Mouse (Mus musculus): ENCODE results near the gene Dusp10. TPM values are rescaled to one million over a fixed set of nuclear protein-coding genes. Genes with fewer than 3 reads are reported as not detected.

Dusp10 gene
- polyA plus RNA-seq, 1 experiment: 16.4 TPM

DNA sequence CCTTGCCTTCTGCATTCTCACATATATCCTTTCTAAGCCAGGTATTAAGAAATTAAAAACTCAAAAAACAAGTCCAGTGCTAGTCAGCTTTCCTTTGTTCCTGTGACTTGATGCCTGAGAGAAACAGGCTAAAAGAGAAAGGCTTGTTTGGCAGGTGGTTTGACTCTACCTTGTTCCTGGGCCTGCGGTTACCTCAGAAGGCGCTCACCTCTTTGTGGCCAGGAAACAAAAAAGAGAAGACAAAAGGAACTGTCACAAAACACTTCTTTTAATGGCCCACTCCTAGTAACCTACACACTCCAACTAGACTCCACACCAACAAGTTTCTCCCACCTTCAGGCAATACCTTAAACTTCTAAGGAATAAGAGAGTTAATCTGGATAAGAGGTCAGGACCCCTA, 11.5 kb downstream of the Dusp10 start:
- TF ChIP-seq POLR2A (IDR thresholded peaks at IDR 0.05; ENCODE audit: borderline replicate concordance, extremely low read depth, low read depth, low read length) (no peak), CTCF (IDR thresholded peaks at IDR 0.05; ENCODE audit: insufficient read depth, low read length) (no peak)
- Histone ChIP-seq H3K4me3 (replicated peaks; ENCODE audit: extremely low read depth, low read depth, low read length) (no peak overlapping the region), H3K4me1 (ENCODE audit: control insufficient read depth, insufficient read depth, low read length) (no peaks in the 10 kb centered on the region)
- DNase-seq: no peak
- 92% methylated on average over 2 of the region's 2 CpGs for WGBS

DNA sequence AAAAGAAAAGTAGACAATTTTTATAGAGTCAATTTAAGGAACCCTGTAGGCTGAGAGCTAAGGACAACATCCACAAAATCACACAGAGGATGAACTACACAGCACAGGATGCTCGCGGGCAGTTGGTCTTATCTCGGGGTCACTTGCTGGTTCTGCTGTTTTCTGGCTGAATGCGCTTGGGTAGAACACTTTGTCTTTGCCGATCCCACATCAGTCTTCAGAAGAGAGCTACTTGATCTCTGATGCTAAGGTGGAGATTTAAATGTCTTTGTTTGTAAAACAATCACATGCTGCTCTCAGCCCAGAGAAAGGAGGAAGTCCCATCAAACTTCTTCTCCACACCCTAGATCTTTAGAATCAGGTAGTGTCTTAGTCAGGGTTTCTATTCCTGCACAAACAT, 12.0 kb downstream of the Dusp10 start:
- WGBS: 86% methylated on average over 5 of the region's 5 CpGs
- Histone ChIP-seq H3K4me3 (replicated peaks; ENCODE audit: extremely low read depth, low read depth, low read length) (no peak overlapping the region), H3K4me1 (ENCODE audit: control insufficient read depth, insufficient read depth, low read length) (no peaks in the 10 kb centered on the region)
- DNase-seq: no peak
- no peak for TF ChIP-seq CTCF (IDR thresholded peaks at IDR 0.05; ENCODE audit: insufficient read depth, low read length)
- no peak for TF ChIP-seq POLR2A (IDR thresholded peaks at IDR 0.05; ENCODE audit: borderline replicate concordance, extremely low read depth, low read depth, low read length)

DNA sequence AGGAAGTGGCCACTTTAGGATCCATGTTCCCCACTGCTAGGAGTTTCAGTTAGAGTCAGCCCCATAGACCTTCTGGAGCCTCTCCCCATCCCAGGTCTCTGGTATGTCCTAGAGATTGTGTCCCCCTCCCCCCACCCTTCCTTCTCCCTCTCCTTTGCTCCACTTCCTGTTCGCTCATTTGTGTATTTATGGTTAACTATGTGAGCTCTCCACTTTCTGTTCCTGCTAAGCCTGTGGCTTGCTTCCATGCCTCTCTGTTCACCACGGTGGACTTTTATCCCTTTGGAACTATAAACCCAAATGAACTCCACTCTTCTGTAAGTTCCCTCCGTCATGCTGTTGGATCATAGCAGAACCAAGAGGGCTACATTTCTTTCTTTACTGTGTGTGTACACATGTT, 13.9 kb downstream of the Dusp10 start:
- H3K4me3 ChIP-seq (replicated peaks; ENCODE audit: extremely low read depth, low read depth, low read length): no peak overlapping the region
- DNase-seq: no peak
- no peak for TF ChIP-seq POLR2A (IDR thresholded peaks at IDR 0.05; ENCODE audit: borderline replicate concordance, extremely low read depth, low read depth, low read length)
- no peak for TF ChIP-seq CTCF (IDR thresholded peaks at IDR 0.05; ENCODE audit: insufficient read depth, low read length)
- no peaks in the 10 kb centered on the region for H3K4me1 ChIP-seq (ENCODE audit: control insufficient read depth, insufficient read depth, low read length)
- WGBS: 63% methylated on average over 3 of the region's 3 CpGs

DNA sequence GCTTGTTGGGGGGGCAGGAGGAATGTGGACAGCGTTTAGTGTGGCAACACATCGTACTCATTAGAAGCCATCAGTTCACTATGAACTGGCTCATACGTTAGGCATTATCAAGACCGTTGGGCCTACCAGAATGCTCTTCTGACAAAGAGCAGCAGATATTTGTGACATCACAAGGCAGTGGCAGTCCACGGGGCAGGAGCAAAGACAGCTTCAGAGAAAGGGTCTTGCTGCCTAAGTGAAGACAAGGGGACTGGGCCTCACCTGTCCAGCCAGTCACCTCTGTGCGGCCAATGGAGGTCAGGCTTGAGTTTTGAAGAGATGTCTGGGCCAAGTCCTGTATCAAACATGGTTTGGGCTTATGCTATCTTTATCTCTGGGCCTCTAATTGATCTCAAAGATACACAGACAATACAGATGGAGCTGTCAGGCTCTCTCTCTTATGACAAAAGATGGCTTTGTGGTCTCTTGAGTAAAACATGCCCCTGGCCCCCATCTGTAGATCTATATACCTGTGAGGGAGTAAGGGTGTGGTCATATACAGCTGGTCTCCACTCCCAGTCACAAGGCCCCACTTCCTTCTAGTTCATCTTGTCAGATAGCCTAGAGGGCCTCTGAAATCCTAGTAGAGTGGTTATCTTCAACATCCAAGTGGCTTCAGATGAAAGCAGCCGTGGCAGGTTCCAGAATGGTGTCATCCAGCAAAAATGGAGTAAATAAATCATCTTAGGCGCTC, 17.1 kb downstream of the Dusp10 start:
- 93% methylated on average over 8 of the region's 8 CpGs for WGBS
- TF ChIP-seq CTCF (IDR thresholded peaks at IDR 0.05; ENCODE audit: insufficient read depth, low read length): no peak
- TF ChIP-seq POLR2A (IDR thresholded peaks at IDR 0.05; ENCODE audit: borderline replicate concordance, extremely low read depth, low read depth, low read length): no peak
- DNase-seq: no peak
- Histone ChIP-seq H3K4me1 (ENCODE audit: control insufficient read depth, insufficient read depth, low read length) (no peaks in the 10 kb centered on the region), H3K4me3 (replicated peaks; ENCODE audit: extremely low read depth, low read depth, low read length) (no peak overlapping the region)

DNA sequence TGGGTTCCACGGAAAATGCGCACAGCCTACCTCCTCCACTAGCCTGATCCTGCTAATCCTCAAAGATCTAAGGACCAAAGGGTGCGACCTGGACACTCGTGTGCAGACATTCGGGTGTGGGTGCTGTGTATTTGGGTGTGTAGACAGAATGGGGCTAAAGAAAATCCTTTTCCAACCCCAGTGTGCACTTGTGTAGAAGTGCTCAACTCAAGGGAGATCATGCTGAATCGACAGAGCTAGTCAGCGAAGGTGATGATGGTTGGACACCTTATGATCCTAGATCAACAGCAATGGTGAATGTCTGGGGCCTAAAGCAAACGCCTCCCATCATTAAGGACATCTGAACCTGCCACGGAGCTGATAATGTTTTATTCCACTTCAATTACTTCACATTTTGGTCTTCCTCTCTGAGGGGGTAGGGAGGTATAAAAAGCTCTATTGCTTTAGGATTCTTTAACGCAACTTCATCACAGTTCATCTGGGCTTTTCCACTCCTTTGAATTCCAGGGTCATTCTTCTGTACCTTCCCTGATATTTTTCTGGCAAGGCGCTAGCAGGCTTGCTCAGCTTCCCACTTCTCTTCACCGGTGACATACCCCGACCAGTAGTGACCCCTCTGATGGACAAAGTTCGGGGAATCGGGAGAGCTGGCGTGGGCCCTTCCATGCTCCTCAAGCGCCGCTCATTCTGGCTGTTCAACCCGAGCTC, 19.7 kb downstream of the Dusp10 start:
- Histone ChIP-seq H3K4me1 (ENCODE audit: control insufficient read depth, insufficient read depth, low read length) (no peaks in the 10 kb centered on the region), H3K4me3 (replicated peaks; ENCODE audit: extremely low read depth, low read depth, low read length) (peak overlapping the region; percentile 57)
- no peak for DNase-seq
- no peak for TF ChIP-seq POLR2A (IDR thresholded peaks at IDR 0.05; ENCODE audit: borderline replicate concordance, extremely low read depth, low read depth, low read length)
- no peak for TF ChIP-seq CTCF (IDR thresholded peaks at IDR 0.05; ENCODE audit: insufficient read depth, low read length)
- 41% methylated on average over 19 of the region's 19 CpGs for WGBS

DNA sequence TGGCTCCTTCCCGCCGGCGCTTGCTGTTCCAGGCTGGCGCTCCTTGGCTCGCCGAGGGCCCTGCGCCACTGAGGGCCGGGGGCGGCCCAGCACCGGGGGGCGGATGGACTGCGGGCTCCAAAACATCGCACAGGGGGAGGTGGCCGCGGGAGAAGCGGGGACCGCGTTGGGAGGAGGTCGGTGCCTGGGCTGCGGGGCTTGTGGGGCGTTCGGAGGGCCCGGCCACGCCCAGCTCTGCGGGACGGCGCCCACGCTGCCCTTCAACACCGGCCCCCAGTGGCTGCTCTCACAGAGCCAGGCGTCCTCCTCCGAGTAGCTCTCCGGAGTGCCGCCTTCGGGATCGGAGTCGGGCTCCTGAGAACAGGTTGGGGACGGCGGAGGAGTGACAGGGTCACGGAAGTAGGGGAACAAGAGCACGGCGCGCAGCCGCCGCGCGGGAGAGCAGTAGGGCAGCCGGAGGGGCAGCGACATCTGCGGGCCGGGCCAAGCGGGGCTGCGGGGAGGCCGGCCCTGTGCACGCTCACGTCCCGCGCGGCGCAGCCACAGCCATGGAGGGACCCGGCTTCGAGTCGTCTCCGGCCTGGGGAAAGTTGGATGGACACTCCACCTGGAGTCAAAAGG, 20.4 kb downstream of the Dusp10 start:
- no peaks in the 10 kb centered on the region for H3K4me1 ChIP-seq (ENCODE audit: control insufficient read depth, insufficient read depth, low read length)
- TF ChIP-seq CTCF (IDR thresholded peaks at IDR 0.05; ENCODE audit: insufficient read depth, low read length) (no peak), POLR2A (IDR thresholded peaks at IDR 0.05; ENCODE audit: borderline replicate concordance, extremely low read depth, low read depth, low read length) (no peak)
- under 1% methylated on average over 63 of the region's 63 CpGs for WGBS
- DNase-seq: peak; percentile 83
- peak overlapping the region; percentile 57 for H3K4me3 ChIP-seq (replicated peaks; ENCODE audit: extremely low read depth, low read depth, low read length)

DNA sequence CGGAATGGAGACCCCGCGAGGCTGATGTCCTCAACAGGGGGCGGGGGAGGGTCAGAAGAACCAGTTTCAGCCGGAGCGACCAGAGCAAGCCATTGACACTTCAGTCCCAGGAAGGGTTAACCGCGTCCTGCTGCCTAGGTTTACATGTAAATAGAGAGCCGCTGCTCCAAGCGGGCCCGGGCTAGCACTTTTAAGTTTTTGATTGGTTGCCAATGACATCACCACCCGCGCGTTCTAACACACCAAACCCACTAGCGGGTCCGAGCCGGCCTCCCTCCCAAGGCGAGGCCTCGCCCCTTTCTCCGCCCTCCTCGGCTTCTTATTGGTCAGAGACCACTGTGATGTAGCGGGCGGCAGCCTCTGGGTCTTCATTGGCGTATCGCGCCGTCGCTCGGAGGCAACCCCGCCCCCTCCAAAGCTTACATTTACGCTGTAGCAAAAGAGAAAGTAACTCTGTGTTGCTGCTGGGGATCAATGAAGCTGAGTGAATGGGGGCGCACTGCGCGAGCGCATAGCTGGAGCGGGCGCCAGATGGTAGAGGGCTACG, 21.0 kb downstream of the Dusp10 start, which contains the start of gene 1700056E22Rik:
Gene 1700056E22Rik (minus strand): TSS at position 291 of the 547 bp plus-strand sequence.
- DNase-seq: peak; percentile 97
- TF ChIP-seq POLR2A (IDR thresholded peaks at IDR 0.05; ENCODE audit: borderline replicate concordance, extremely low read depth, low read depth, low read length) (peak; percentile 79; the same call in 1 of the 2 replicates), CTCF (IDR thresholded peaks at IDR 0.05; ENCODE audit: insufficient read depth, low read length) (no peak)
- Histone ChIP-seq H3K4me3 (replicated peaks; ENCODE audit: extremely low read depth, low read depth, low read length) (peak within 1 kb of the TSS; percentile 87), H3K4me1 (ENCODE audit: control insufficient read depth, insufficient read depth, low read length) (no peaks in the 10 kb centered on the region)
- WGBS: under 1% methylated on average over 38 of the region's 38 CpGs

DNA sequence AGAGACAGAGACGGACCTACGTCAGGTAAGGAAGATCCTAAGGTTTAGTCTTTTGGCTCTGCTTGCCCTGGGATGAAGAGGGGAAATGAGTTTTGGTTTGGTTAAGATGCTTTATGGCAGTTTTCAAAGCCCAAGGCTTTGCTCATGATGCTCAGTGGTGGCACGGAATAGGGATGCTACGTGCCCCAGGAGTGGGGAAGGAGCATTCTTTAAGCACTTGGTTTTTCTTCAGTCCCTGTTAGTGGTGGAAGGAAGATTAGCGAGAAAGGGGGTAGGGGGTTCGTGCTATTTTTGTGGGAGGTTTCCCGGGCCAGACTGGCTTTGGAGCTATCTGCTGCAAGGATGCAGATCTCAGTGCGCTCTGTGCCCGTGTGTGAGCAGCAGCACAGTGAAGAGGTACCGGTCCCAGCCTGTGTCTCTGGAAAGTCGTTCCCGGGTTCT, 21.7 kb downstream of the Dusp10 start:
- peak; percentile 32 for DNase-seq
- whole genome bisulfite sequencing: 2% methylated on average over 12 of the region's 12 CpGs
- no peak for TF ChIP-seq POLR2A (IDR thresholded peaks at IDR 0.05; ENCODE audit: borderline replicate concordance, extremely low read depth, low read depth, low read length)
- no peak for TF ChIP-seq CTCF (IDR thresholded peaks at IDR 0.05; ENCODE audit: insufficient read depth, low read length)
- Histone ChIP-seq H3K4me3 (replicated peaks; ENCODE audit: extremely low read depth, low read depth, low read length) (peak overlapping the region; percentile 87), H3K4me1 (ENCODE audit: control insufficient read depth, insufficient read depth, low read length) (no peaks in the 10 kb centered on the region)

DNA sequence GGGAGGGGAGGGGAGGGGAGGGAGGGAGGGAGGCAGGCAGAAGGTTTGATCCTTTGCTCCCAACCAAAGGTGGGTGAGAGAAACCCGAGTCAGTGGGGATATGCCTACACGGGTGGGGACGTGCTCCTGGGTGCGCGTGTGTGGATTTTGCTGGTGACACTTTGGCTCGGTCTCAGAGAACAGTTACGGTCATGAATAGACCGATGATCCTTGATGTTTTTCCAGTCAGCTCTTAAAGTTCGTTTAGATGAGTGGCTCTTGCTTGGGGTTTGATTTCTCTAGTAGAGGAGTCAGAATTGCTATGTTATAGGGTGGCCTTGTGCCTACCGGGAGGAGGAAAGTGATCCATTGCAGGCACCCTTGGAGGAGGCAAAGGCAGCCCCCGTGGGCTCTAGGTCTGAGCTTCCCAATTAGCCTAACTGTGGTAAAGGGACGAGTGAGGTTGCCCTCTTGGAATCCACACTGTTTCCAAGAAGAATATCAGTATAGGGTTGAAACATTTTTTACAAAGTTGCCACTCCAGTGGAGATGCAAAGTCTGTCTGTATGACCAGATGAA, 22.3 kb downstream of the Dusp10 start:
- TF ChIP-seq CTCF (IDR thresholded peaks at IDR 0.05; ENCODE audit: insufficient read depth, low read length) (no peak), POLR2A (IDR thresholded peaks at IDR 0.05; ENCODE audit: borderline replicate concordance, extremely low read depth, low read depth, low read length) (no peak)
- Histone ChIP-seq H3K4me3 (replicated peaks; ENCODE audit: extremely low read depth, low read depth, low read length) (peak overlapping the region; percentile 68), H3K4me1 (ENCODE audit: control insufficient read depth, insufficient read depth, low read length) (no peaks in the 10 kb centered on the region)
- 12% methylated on average over 12 of the region's 12 CpGs for WGBS
- no peak for DNase-seq
